Mouse (Mus musculus) bone marrow, adult 2 months (tissue): ENCODE results near the gene Fam186b.

Source experiments
- CTCF ChIP-seq: fragments of 200-500 bp; IDR thresholded peaks from 2 replicates; pipeline ENCODE4 v1.5.1; 2011; ENCODE audit warnings: low read length, control low read depth; ENCODE audit not compliant: control insufficient read depth, insufficient read depth
- POLR2A ChIP-seq: fragments of 200-500 bp; IDR thresholded peaks from 2 replicates; pipeline ENCODE4 v1.6.1; 2011; ENCODE audit warnings: low read depth, mild to moderate bottlenecking, control low read depth, low read length, borderline replicate concordance; ENCODE audit not compliant: control insufficient read depth

GRCm38 (mm10) chr15:99276095-99276494, 19.6 kb downstream of the Fam186b start:
- TF ChIP-seq CTCF (no peak), POLR2A (no peak)
